Mouse (Mus musculus): Measurements from ENCODE around the gene Gm9964. TPM values are rescaled to one million over a fixed set of nuclear protein-coding genes. Genes with fewer than 3 reads are reported as not detected.
"Not testable (repeated sequence)": the region's sequence is repeated elsewhere in the genome, so short reads cannot be mapped to it uniquely, and the experiment has no call there.

Gene Gm9964
- total RNA-seq, 2 experiments from 2014 or later = not detected

DNA sequence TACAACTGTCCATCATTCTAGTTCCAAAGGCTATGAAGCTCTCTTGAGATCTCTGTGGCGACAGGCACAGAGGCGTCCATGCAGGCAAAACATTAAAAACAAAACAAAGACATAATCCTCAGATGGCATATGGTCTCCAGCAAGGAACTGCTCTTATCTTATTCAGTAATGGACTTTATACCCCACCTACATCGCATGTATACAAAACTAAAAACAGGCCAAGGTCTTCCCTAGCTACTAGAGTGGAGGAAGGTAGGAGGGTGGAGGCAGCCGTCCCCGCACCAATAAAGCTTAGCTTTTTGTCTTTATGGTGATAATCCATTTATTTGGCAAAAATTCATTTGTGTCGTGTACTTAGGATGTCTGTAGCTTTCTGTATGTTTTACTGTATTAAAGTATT lies 6.4 kb upstream of the Gm9964 start:
- ATAC-seq (replicated peaks; ENCODE audit: low FRiP score, poor library complexity, severe bottlenecking) = no peak

GRCm38 (mm10) chr11:79299719-79300431 lies 3.2 kb upstream of the Gm9964 start:
- no peak for ATAC-seq (replicated peaks; ENCODE audit: low FRiP score, poor library complexity, severe bottlenecking)

DNA sequence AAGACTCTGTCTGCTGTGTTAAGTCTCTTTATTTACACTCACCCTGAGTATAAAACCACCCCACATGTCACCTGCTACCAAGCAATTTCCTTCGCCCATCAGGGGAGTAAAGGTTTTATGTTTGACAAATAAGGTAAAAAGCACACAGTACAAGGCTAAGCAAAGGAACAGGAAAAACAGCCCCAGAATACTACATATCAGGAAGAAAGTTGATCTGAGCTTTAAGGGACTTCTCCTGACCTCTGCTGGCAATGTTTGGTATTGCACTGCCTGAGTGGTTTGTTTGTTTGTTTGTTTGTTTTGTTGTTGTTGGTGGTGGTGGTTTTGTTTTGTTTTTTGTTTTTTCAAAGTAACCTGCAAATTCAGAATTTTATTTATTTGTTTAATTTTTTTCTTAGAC lies 539 bp downstream of the Gm9964 start:
- peak; percentile 68 for ATAC-seq (replicated peaks; ENCODE audit: low FRiP score, poor library complexity, severe bottlenecking)

DNA sequence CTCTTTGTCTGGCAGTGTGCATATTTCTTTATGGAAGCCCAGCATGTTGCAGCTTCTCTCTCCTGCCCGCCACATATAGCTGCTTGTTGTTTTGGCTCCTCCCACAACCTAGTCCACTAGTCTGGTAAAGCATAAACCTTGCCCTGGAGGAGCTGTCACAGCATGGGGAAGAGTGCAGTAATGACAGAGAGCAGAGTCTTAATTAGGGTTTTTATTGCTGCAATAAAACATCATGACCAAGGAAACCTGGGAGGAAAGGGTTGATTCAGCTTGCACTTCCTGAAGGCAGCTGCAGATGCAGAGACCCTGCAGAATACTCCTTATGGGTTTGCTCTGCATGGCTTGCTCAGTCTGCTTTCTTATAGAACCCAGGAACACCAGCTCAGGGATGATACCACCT lies 2.7 kb downstream of the Gm9964 start:
- no peak for ATAC-seq (replicated peaks; ENCODE audit: low FRiP score, poor library complexity, severe bottlenecking)

DNA sequence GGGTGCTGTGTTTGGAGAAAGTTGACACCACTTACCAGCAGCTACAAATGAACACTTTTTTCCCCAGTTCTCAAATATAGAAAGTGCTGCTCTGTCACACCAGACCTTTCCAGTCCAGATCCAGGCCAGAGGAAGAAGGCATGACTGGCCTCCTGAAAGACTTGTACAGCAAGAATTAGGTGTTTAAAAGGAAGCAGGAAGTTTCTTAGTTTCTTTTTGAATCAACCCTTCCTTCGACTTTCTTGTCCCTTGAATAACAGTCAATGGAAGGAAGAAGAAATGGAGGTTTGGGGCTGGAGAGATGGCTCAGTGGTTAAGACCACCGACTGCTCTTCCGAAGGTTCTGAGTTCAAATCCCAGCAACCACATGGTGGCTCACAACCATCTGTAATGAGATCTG lies 3.7 kb downstream of the Gm9964 start:
- ATAC-seq (replicated peaks; ENCODE audit: low FRiP score, poor library complexity, severe bottlenecking) = no peak

GRCm38 (mm10) chr11:79292130-79292529 lies 4.6 kb downstream of the Gm9964 start:
- no peak; the same call in 1 of the 2 replicates for ATAC-seq (replicated peaks; ENCODE audit: low FRiP score, poor library complexity, severe bottlenecking)

- no peak for ATAC-seq (replicated peaks; ENCODE audit: low FRiP score, poor library complexity, severe bottlenecking)
Measured at GRCm38 (mm10) chr11:79291651-79292050, 5.1 kb downstream of the Gm9964 start.

GRCm38 (mm10) chr11:79290473-79290872 lies 6.2 kb downstream of the Gm9964 start:
- no peak for ATAC-seq (replicated peaks; ENCODE audit: low FRiP score, poor library complexity, severe bottlenecking)

- no peak for ATAC-seq (replicated peaks; ENCODE audit: low FRiP score, poor library complexity, severe bottlenecking)
Measured at GRCm38 (mm10) chr11:79288913-79289640, 7.6 kb downstream of the Gm9964 start.

DNA sequence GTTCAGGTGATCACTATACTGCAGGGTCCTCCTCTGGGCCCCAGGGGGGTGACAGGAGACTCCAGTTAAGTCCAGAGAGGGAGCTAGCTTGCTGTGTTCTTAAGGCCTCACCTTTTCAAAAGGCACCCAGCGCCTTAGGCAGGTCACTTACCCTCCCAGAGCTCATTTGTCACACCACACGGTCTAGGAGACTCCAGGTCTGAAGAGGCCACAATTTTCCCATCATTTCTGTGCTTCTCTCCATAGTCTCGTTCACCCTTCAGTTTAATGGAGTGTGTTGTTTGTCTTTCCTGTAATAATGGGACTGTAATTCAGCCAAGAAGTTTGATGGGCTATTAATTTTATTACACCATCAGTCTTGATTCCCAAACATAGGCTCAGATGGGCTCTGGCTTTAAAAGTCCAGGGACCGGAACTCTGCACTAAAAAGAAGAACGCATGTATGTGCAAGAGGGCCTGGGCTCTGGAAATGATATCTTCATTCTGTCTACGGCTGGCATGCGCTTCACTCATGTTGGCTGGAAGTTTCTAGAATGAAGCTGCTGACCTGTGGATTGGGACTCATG lies 8.3 kb downstream of the Gm9964 start:
- ATAC-seq (replicated peaks; ENCODE audit: low FRiP score, poor library complexity, severe bottlenecking) = no peak

GRCm38 (mm10) chr11:79287447-79287846 lies 9.3 kb downstream of the Gm9964 start:
- ATAC-seq (replicated peaks; ENCODE audit: low FRiP score, poor library complexity, severe bottlenecking) = no peak

GRCm38 (mm10) chr11:79286305-79286799 lies 10.4 kb downstream of the Gm9964 start:
- no peak for ATAC-seq (replicated peaks; ENCODE audit: low FRiP score, poor library complexity, severe bottlenecking)

DNA sequence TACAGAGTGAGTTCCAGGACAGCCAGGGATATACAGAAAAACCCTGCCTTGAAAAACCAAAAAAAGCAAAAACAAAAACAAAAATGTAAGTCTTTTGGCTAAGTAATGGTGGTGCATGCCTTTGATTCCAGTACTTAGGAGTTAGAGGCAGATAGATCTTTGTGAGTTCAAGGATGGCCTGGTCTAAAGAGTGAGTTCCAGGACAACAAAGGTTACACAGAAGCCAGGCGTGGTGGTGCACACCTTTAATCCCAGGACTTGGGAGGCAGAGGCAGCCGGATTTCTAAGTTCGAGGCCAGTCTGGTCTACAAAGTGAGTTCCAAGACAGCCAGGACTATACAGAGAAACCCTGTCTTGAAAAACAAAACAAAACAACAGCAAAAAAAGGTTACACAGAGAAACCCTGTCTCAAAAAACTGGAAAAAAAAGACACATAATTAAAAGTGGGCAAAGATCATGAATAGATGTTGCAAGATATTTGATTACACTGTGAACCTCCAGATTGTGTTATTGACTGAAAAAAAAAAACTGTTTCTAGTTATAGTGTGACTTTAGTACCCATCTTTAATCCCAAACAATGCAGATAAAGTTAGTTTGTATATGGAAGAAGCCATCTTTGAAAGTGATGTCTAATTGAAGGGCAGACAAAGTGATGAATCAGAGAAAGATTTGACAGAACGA lies 13.2 kb downstream of the Gm9964 start:
- no peak for ATAC-seq (replicated peaks; ENCODE audit: low FRiP score, poor library complexity, severe bottlenecking)

DNA sequence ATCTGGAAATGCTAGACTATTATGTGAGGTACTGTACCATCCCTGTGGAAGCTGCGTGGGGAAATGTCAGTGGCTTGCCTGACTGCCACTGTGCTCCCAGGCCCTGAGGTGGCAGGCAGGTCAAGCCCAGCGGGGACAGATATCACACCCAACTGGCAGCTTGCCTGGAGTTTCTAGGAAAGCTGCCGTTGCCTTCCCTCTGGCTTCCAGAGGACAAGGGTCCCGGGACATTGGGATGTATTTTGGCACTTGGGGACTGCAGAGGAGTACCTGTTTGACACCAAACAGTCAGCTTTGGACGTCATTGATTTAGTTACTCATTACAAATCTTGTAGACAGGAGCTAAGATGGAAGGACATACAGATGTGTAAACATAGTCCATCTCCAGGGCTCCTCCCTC lies 15.3 kb downstream of the Gm9964 start:
- no peak for ATAC-seq (replicated peaks; ENCODE audit: low FRiP score, poor library complexity, severe bottlenecking)

DNA sequence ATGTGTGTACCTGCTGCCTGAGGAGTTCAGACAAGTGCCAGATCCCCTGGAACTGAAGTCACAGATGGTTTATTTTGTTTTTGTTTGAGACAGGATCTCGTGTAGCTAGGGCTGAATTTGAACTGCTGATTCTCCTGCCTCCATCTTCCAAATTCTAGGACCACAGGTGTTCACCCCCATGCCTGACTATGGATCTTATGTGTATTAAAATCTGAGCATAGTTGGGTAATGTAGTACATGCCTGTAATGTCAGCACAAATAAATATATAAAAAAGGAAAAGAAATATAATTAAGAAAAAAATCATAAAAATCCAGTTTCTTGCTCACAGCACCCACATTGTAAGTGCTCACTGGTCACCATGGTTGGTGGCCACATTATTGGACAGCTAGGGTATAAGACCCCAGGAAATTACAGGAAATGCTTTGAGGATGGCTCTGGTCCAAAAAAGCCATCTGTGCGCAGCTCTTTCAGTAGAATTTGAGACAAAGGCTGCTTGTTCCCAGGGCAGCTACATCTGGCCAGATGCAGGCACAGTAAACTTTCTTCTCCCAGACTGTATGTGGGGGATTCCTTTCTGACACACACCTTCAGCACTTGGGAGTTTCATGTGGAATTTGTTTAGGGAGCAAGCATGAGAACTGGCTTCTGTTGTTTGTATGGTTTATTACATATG lies 16.8 kb downstream of the Gm9964 start:
- no peak for ATAC-seq (replicated peaks; ENCODE audit: low FRiP score, poor library complexity, severe bottlenecking)

DNA sequence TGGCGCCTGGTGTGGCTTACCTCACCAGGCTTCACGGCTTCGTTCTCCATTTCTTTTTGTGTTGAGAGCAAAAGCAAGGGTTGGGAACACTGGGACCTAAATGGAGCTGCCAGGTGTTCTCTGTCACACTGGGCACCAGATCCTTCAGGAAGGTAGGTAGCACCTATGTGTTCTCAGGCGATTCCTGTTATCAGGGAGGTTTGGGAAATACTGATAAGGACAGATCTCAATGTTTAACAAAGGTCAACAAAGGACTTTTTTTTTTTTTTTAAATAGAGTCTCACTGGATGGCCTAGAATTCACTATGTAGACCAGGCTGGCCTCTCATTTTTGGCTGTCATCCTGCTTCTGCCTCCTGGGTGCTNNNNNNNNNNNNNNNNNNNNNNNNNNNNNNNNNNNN lies 22.9 kb downstream of the Gm9964 start:
- ATAC-seq (replicated peaks; ENCODE audit: low FRiP score, poor library complexity, severe bottlenecking) = no peak

DNA sequence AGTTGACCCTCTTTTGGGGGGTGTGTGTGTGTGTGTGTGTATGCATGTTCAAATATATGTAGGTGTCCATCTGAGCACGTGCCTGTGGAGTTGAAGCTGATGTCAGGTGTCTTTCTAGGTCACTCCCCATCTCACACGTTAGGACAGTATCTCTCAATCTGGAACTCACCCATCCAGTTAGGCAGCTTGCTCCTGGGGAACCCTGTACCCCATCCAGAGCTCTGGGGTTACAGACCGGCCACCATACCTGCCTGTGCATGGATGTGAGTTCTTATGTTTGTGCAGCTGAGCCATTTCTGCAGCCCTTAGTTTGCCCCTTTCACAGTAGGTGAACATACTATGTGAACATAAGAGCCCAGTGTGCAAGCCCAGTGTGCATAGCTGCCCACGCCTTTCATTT lies 23.7 kb downstream of the Gm9964 start:
- ATAC-seq (replicated peaks; ENCODE audit: low FRiP score, poor library complexity, severe bottlenecking) = no peak

GRCm38 (mm10) chr11:79267171-79267570 lies 29.5 kb downstream of the Gm9964 start:
- ATAC-seq (replicated peaks; ENCODE audit: low FRiP score, poor library complexity, severe bottlenecking) = no peak

GRCm38 (mm10) chr11:79264376-79264775 lies 32.3 kb downstream of the Gm9964 start:
- no peak for ATAC-seq (replicated peaks; ENCODE audit: low FRiP score, poor library complexity, severe bottlenecking)

- not testable (repeated sequence) for ATAC-seq (replicated peaks; ENCODE audit: low FRiP score, poor library complexity, severe bottlenecking)
Measured at GRCm38 (mm10) chr11:79260126-79260525, 36.6 kb downstream of the Gm9964 start.
